Mouse (Mus musculus) heart, embryonic 12.5 days (tissue): Measurements from ENCODE around the gene Ddah1. TPM values are rescaled to one million over a fixed set of nuclear protein-coding genes. Genes with fewer than 3 reads are reported as not detected.
A peak's percentile ranks its signal among the peaks of the same experiment; 100 is the strongest.
"Not testable (repeated sequence)": the region's sequence is repeated elsewhere in the genome, so short reads cannot be mapped to it uniquely, and the experiment has no call there.

Experiments used
- ATAC-seq: fragments of 200-750 bp; cut with Nextera tagmentation; 2 replicates; pipeline ENCODE4 v1.8.0; 2017; ENCODE audit warnings: moderate TSS enrichment, moderate library complexity; ENCODE audit not compliant: insufficient number of reproducible peaks, low FRiP score
- H3K27ac ChIP-seq: fragments of 300-500 bp; sonication (generic); 2 replicates; pipeline ENCODE4 v1.5.1; 2016; ENCODE audit warnings: mild to moderate bottlenecking, moderate library complexity; ENCODE audit not compliant: poor library complexity, severe bottlenecking
- H3K27me3 ChIP-seq: fragments of 300-500 bp; sonication (generic); replicated peaks from 2 replicates; pipeline ENCODE4 v1.6.1; 2016; ENCODE audit warnings: mild to moderate bottlenecking, moderate library complexity
- H3K36me3 ChIP-seq: fragments of 300-500 bp; sonication (generic); 2 replicates; pipeline ENCODE4 v1.6.1; 2016; ENCODE audit warnings: mild to moderate bottlenecking, moderate library complexity
- H3K4me1 ChIP-seq: fragments of 300-500 bp; sonication (generic); replicated peaks from 2 replicates; pipeline ENCODE4 v1.6.1; 2016; ENCODE audit warnings: mild to moderate bottlenecking
- H3K4me2 ChIP-seq: fragments of 300-500 bp; sonication (generic); 2 replicates; pipeline ENCODE4 v1.6.1; 2016; ENCODE audit warnings: mild to moderate bottlenecking, moderate library complexity
- H3K4me3 ChIP-seq: fragments of 300-500 bp; sonication (generic); 2 replicates; pipeline ENCODE4 v1.5.1; 2016; ENCODE audit warnings: mild to moderate bottlenecking
- H3K9ac ChIP-seq: fragments of 300-500 bp; sonication (generic); 2 replicates; pipeline ENCODE4 v1.6.1; 2016; ENCODE audit warnings: mild to moderate bottlenecking, moderate library complexity
- H3K9me3 ChIP-seq: fragments of 300-500 bp; sonication (generic); replicated peaks from 2 replicates; pipeline ENCODE4 v1.6.1; 2016; ENCODE audit warnings: mild to moderate bottlenecking, moderate library complexity
- WGBS: fragments of 180-500 bp; shearing (Covaris S2); methylation state at CpG from one replicate; pipeline ENCODE4 v1.1.7; 2016; 5-methylcytosine and 5-hydroxymethylcytosine counted together
- polyA plus RNA-seq: library from polyadenylated mRNA; unstranded; fragments of >200 nt; fragmentation: Nextera tagmentation; extraction: Ambion mirVana; gene quantifications from 2 replicates; pipeline ENCODE4 v1.2.1, GENCODE M21; 2016

Ddah1 gene
- polyA plus RNA-seq, 1 experiment from 2014 or later, result 36.7 TPM

DNA sequence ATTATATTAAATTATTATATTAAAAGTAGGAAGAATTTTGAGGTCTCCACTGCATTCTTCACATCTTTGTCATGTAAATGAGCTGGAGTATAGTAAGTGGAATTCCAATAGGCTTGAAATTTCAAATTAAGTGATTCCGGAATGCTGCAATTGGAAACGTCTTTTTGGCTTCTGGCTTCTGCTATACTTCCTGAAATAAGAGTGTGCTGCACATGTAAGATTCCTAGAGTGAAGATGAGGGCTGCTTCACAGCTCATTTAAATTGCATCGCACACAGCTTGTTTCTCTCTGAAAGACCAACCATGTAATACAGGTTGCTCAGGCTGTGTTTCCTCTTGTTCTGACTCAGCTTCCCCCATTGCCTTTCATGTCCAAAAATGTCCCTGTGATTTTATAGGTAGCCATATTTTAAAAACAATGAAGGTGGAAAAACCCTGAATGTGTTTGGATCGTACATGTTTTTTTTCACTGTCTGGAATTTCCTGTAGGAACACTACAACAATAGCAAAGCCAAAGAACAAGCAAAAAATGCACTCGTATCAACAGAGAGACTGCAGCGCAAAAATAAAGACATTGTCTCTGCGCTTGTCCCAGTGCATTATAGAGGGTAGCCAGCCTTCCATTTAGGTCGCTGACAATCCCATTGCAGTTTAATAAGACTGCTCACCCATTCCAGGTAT is 105.7 kb downstream of the Ddah1 start:
- Histone ChIP-seq H3K9ac (no peak overlapping the region), H3K4me1 (peaks cover 17% of the 10 kb centered on the region), H3K4me3 (no peak overlapping the region), H3K4me2 (no peak overlapping the region), H3K27ac (peak overlapping the region; percentile 43; the same call in 1 of the 2 replicates), H3K27me3 (no peaks in the 10 kb centered on the region), H3K9me3 (no peaks in the 10 kb centered on the region), H3K36me3 (no peaks in the 10 kb centered on the region)
- no peak for ATAC-seq
- 69% methylated on average over 8 of the region's 8 CpGs for WGBS

DNA sequence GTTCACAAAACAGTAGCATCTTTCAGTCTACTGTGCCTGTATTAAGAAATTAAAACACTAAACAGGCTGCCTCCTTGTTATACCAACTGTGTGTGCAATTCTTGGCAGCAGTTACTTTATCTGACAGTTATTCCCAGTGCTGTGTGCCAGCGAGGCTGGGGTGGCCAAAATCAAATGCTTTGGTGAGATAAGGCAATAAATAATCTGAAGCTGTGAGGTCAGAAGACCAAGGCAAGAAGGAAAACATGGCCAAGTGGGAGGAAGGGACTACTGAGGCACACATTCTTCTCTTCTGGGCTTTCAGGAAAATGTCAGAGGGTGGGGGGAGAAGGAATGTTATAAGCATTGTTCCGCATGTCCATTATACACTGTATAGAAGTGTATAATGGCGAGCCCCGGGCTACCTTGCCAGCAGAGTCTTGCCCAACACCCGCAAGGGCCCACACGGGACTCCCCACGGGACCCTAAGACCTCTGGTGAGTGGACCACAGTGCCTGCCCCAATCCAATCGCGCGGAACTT is 106.3 kb downstream of the Ddah1 start:
- Histone ChIP-seq H3K27ac (peak overlapping the region; percentile 43; the same call in 1 of the 2 replicates), H3K27me3 (no peaks in the 10 kb centered on the region), H3K36me3 (no peaks in the 10 kb centered on the region), H3K4me1 (peaks cover 17% of the 10 kb centered on the region), H3K9me3 (no peaks in the 10 kb centered on the region), H3K4me2 (no peak overlapping the region), H3K9ac (no peak overlapping the region), H3K4me3 (no peak overlapping the region)
- 85% methylated on average over 7 of the region's 10 CpGs for WGBS
- no peak for ATAC-seq

DNA sequence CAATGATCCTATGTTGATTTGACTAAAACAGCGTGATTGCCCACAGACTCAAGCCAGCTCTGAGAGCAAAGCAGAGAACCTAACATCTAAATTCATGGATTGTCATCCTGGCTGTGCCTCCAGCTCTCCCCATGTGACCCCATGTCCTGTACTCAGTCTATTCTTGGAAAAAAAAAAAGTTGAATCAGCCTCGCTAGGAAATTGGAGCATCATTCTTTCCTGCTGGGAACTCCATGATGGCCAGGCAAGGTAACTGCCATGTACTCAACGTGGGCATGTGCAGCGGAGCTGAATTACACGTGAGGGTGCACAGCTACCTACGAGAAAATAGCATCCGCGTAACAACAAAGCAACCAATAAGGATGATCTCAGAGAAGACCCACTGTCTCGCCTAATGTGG is 114.2 kb downstream of the Ddah1 start:
- no peaks in the 10 kb centered on the region for H3K27me3 ChIP-seq
- H3K4me2 ChIP-seq, result no peak overlapping the region
- H3K4me1 ChIP-seq, result peaks cover 11% of the 10 kb centered on the region
- H3K9ac ChIP-seq, result no peak overlapping the region
- no peak overlapping the region for H3K4me3 ChIP-seq
- 85% methylated on average over 9 of the region's 9 CpGs for WGBS
- H3K9me3 ChIP-seq, result no peaks in the 10 kb centered on the region
- no peak for ATAC-seq
- no peak overlapping the region for H3K27ac ChIP-seq
- no peaks in the 10 kb centered on the region for H3K36me3 ChIP-seq

DNA sequence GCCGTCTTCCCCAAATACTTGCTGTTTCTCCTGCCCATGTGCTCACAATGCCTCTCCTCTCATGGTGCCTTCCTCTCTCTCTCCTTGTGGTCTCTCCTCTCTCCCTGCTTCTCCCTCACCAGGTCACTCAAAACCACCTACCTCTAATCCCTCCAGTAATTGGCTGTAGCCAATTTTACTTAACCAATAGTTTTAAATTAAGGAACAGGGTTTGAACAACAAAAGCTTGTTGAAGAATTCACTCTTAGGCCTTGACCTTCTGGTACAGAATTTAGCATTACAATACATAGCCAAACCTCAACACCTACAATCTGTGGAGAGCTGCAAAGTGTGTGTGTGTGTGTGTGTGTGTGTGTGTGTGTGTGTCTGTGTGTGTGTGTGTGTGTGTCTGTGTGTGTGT is 114.8 kb downstream of the Ddah1 start:
- Histone ChIP-seq H3K27ac (no peak overlapping the region), H3K4me2 (no peak overlapping the region), H3K4me1 (peaks cover 11% of the 10 kb centered on the region), H3K4me3 (no peak overlapping the region), H3K9ac (no peak overlapping the region), H3K36me3 (no peaks in the 10 kb centered on the region), H3K9me3 (no peaks in the 10 kb centered on the region), H3K27me3 (no peaks in the 10 kb centered on the region)
- 83% methylated on average over 1 of the region's 1 CpGs for WGBS
- ATAC-seq, result no peak

DNA sequence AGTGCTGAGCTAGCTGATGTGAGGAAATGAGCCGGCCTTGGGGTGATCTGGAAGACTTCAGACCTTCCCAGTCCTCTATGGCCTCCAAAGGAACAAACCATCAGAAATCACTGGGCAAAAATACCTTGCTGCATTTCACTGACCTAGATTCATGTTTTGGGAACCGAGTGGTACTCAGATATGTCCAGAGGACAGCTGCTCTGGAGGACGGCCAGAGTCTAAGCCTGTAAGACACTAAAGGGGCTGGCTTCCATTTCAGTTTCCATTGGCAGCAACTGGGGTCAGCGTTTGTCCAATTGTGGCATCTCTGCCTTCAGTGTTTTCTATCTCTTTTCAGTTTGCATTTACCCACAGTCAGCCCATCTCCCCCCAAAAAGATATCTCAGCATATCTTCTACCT is 115.7 kb downstream of the Ddah1 start:
- ATAC-seq, result no peak
- WGBS, result 71% methylated on average over 4 of the region's 4 CpGs
- no peak overlapping the region for H3K27ac ChIP-seq

DNA sequence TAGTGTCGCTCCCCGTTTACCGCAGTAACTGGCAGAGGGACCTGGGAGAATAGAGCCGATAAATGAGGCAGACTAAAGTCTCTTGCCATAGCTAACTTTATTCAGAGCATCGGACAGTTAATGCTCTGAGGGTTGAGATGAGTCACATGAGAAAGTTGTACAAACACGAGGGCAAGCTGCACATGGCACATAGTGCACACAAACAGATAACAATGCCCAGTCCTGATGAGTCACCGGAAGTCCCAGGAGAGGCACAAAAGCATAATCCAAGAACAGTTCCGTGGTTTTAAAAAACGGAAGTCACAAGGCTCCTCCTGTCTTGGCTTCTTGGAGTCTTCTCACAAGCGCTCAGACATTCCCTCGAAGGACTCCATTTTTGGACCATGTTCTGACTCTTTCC is 117.6 kb downstream of the Ddah1 start:
- Histone ChIP-seq H3K27ac (no peak overlapping the region), H3K4me2 (no peak overlapping the region), H3K9ac (no peak overlapping the region), H3K36me3 (no peaks in the 10 kb centered on the region), H3K4me1 (peaks cover 11% of the 10 kb centered on the region), H3K4me3 (no peak overlapping the region), H3K27me3 (no peaks in the 10 kb centered on the region), H3K9me3 (no peaks in the 10 kb centered on the region)
- no peak for ATAC-seq
- 70% methylated on average over 11 of the region's 11 CpGs for WGBS

More for the DNA sequence above, 115.7 kb downstream of the Ddah1 start:
- no peaks in the 10 kb centered on the region for H3K27me3 ChIP-seq
- H3K4me3 ChIP-seq, result no peak overlapping the region
- H3K9ac ChIP-seq, result no peak overlapping the region
- no peak overlapping the region for H3K4me2 ChIP-seq
- no peaks in the 10 kb centered on the region for H3K36me3 ChIP-seq
- no peaks in the 10 kb centered on the region for H3K9me3 ChIP-seq
- H3K4me1 ChIP-seq, result peaks cover 11% of the 10 kb centered on the region

DNA sequence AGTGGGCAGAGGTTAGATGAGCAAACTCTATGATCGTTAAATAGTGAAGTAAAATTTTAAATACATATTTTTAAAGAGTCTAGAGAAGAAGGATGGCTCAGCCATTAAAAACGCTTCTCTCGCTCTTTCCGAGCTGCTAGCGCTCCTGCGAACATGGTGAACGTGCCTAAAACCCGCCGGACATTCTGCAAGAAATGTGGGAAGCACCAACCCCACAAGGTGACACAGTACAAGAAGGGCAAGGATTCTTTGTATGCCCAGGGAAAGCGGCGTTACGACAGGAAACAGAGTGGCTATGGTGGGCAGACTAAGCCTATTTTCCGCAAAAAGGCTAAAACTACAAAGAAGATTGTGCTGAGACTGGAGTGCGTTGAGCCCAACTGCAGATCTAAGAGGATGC is 120.4 kb downstream of the Ddah1 start:
- H3K36me3 ChIP-seq, H3K4me3 ChIP-seq, H3K9ac ChIP-seq, H3K9me3 ChIP-seq, H3K4me2 ChIP-seq, H3K27ac ChIP-seq, H3K27me3 ChIP-seq, ATAC-seq: not testable (repeated sequence)
- H3K4me1 ChIP-seq, result peaks cover 11% of the 10 kb centered on the region
- 89% methylated on average over 13 of the region's 14 CpGs for WGBS

DNA sequence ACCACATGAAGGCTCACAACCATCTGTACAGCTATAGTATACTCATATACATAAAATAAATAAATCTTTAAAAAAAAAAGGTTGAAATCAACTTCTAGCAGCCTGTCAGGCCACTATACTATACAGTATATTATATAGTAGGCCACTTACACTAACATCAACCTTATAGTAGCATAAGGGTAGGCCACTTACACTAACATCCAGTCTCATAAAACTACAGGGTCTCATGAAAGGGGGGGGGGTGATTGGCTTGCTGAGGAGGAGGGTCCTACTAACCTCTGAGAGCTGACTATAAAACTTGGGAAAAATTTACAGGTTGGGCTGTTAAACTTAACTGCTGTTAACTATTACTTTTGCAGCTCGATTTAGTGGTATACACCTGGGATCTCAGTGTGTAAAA is 121.9 kb downstream of the Ddah1 start:
- Histone ChIP-seq H3K9ac (no peak overlapping the region), H3K36me3 (no peaks in the 10 kb centered on the region; the same call in 1 of the 2 replicates), H3K27me3 (no peaks in the 10 kb centered on the region), H3K4me2 (no peak overlapping the region), H3K27ac (no peak overlapping the region), H3K4me3 (no peak overlapping the region), H3K4me1 (peaks cover 11% of the 10 kb centered on the region), H3K9me3 (no peaks in the 10 kb centered on the region)
- 69% methylated on average over 1 of the region's 1 CpGs for WGBS
- ATAC-seq, result no peak

DNA sequence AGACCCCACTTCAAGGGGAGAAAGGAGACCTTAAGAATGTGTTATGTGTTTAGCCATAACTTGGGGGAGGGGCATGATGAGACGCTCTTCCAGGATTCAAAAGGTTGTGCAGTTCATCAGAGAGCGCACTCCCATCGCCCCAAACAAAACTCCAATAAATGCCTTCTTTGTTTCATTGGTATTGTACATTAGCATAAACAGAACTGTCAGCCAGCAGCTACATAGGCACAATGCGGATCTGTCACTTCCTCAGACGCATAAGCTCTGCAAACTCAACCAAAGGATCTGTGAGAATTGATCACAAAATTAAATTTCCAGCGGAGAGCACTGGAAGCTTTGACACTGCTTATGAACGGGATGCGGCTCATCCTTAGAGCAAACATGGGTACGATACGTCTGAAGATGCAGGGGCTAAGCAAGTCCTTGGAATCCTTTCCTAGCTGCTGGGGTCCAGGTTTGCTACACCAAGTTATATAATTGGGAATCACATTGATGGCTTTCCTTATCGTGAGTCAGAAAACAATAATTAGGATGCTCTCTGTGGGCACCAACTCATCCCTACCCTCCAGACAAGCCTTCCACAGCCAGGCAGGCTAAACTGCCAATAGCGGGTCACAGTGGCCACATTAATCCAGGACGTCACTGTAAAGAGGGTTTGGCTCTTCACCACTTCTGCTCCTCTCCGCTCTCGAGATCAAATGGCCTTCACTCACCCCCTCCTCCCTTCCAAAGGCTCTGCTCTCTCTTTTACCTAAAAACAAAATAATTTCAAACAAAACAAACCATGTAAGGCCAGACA is 123.8 kb downstream of the Ddah1 start:
- Histone ChIP-seq H3K36me3 (no peaks in the 10 kb centered on the region; the same call in 1 of the 2 replicates), H3K27me3 (no peaks in the 10 kb centered on the region), H3K9me3 (no peaks in the 10 kb centered on the region), H3K4me3 (no peak overlapping the region), H3K4me1 (peaks cover 17% of the 10 kb centered on the region), H3K9ac (no peak overlapping the region), H3K27ac (no peak overlapping the region), H3K4me2 (no peak overlapping the region)
- ATAC-seq, result no peak
- WGBS, result 86% methylated on average over 15 of the region's 15 CpGs

DNA sequence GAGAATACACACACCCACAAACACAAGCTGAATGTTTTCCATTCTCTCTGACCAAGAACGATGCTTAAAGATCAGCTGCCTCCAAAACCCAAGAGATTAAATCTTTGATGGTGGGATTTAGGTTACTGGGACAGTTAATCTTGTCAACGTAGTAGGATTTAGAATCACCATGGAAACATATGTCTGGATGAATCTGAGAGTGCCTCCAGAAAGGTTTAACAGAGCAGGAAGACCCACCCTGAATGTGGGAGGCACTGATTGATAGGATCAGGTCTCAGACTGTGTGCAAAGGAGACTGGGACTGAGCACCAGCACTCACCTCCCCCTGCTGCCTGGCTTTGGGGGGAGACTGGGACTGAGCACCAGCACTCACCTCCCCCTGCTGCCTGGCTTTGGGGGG is 124.8 kb downstream of the Ddah1 start:
- Histone ChIP-seq H3K27ac (no peak overlapping the region), H3K4me2 (no peak overlapping the region), H3K36me3 (no peaks in the 10 kb centered on the region; the same call in 1 of the 2 replicates), H3K9ac (no peak overlapping the region), H3K27me3 (no peaks in the 10 kb centered on the region), H3K4me1 (peaks cover 24% of the 10 kb centered on the region), H3K9me3 (no peaks in the 10 kb centered on the region), H3K4me3 (no peak overlapping the region)
- no peak for ATAC-seq
- 72% methylated on average over 2 of the region's 2 CpGs for WGBS

DNA sequence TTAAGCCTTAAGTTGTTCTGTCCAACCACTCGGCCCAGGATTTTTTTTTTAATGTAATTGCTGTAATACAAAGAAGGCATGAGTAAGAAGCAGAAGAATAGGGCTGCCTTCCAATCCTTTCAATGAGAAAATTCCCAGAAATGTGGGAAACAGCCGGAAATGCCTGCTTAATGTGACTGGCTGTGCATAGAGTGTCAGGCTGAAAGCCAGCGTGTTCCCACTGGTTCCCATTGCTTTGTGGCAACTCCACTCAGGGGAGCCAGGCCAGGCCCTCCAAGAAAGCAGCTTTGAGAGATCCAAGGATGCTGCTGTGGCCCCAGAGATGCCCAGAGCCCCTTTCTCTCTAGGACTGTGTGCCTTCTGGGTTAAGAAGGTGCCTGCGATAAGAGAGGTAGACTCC is 126.9 kb downstream of the Ddah1 start:
- Histone ChIP-seq H3K9ac (no peak overlapping the region), H3K4me3 (no peak overlapping the region), H3K36me3 (no peaks in the 10 kb centered on the region; the same call in 1 of the 2 replicates), H3K4me2 (no peak overlapping the region), H3K27ac (peak overlapping the region; percentile 77; the same call in 1 of the 2 replicates), H3K9me3 (no peaks in the 10 kb centered on the region; the same call in 1 of the 2 replicates), H3K27me3 (no peaks in the 10 kb centered on the region), H3K4me1 (peaks cover 34% of the 10 kb centered on the region)
- no peak for ATAC-seq
- 57% methylated on average over 4 of the region's 4 CpGs for WGBS
